Mouse (Mus musculus) common myeloid progenitor, adult 5-6 weeks (primary cell): Measurements from ENCODE around the gene Cadm1. TPM values are rescaled to one million over a fixed set of nuclear protein-coding genes. Genes with fewer than 3 reads are reported as not detected.
A peak's percentile ranks its signal among the peaks of the same experiment; 100 is the strongest.

ENCODE experiments used
- ATAC-seq: replicated peaks from 2 replicates; pipeline ENCODE4 v1.8.0; 2016; ENCODE audit warnings: low read depth, mild to moderate bottlenecking, moderate TSS enrichment, inconsistent platforms; ENCODE audit not compliant: poor library complexity, severe bottlenecking
- total RNA-seq: library from RNA; stranded (forward); fragments of 200-1000, 187-1606 nt; gene quantifications from 2 replicates; pipeline ENCODE4 v1.2.3, GENCODE M21; 2017

Gene Cadm1
- total RNA-seq, 1 experiment from 2014 or later = 0.69 TPM

- ATAC-seq = no peak
Measured at GRCm38 (mm10) chr9:47603971-47604370, 74.0 kb downstream of the Cadm1 start.

GRCm38 (mm10) chr9:47605628-47606027, 75.7 kb downstream of the Cadm1 start:
- ATAC-seq = no peak

GRCm38 (mm10) chr9:47608441-47608840, 78.5 kb downstream of the Cadm1 start:
- ATAC-seq = no peak

- ATAC-seq = no peak
Measured at GRCm38 (mm10) chr9:47608921-47609320, 78.9 kb downstream of the Cadm1 start.

- no peak for ATAC-seq
Measured at GRCm38 (mm10) chr9:47609443-47609842, 79.5 kb downstream of the Cadm1 start.

- ATAC-seq = no peak
Measured at GRCm38 (mm10) chr9:47610316-47610715, 80.3 kb downstream of the Cadm1 start.

- ATAC-seq = no peak
Measured at GRCm38 (mm10) chr9:47612894-47613412, 83.0 kb downstream of the Cadm1 start.

- no peak for ATAC-seq
Measured at GRCm38 (mm10) chr9:47615049-47615448, 85.1 kb downstream of the Cadm1 start.

GRCm38 (mm10) chr9:47616391-47616790, 86.4 kb downstream of the Cadm1 start:
- no peak for ATAC-seq

- ATAC-seq = no peak
Measured at GRCm38 (mm10) chr9:47619501-47620029, 89.6 kb downstream of the Cadm1 start.

GRCm38 (mm10) chr9:47623447-47624445, 93.8 kb downstream of the Cadm1 start:
- no peak for ATAC-seq

GRCm38 (mm10) chr9:47624565-47625520, 94.9 kb downstream of the Cadm1 start:
- no peak for ATAC-seq

GRCm38 (mm10) chr9:47625621-47626210, 95.7 kb downstream of the Cadm1 start:
- no peak for ATAC-seq

- no peak for ATAC-seq
Measured at GRCm38 (mm10) chr9:47627966-47628365, 98.0 kb downstream of the Cadm1 start.

- no peak for ATAC-seq
Measured at GRCm38 (mm10) chr9:47628550-47628949, 98.6 kb downstream of the Cadm1 start.

- 0 out of 2 replicates have a peak, but pooled peaks have one; percentile 36 for ATAC-seq
Measured at GRCm38 (mm10) chr9:47634695-47635094, 104.7 kb downstream of the Cadm1 start.

- ATAC-seq = no peak
Measured at GRCm38 (mm10) chr9:47642663-47643062, 112.7 kb downstream of the Cadm1 start.

GRCm38 (mm10) chr9:47645056-47645455, 115.1 kb downstream of the Cadm1 start:
- ATAC-seq = no peak

- no peak for ATAC-seq
Measured at GRCm38 (mm10) chr9:47651431-47651830, 121.5 kb downstream of the Cadm1 start.

GRCm38 (mm10) chr9:47652203-47652602, 122.2 kb downstream of the Cadm1 start:
- no peak for ATAC-seq
